Mouse (Mus musculus) left cerebral cortex, postnatal 36 days (tissue): Measurements from ENCODE around the gene Areg. TPM values are rescaled to one million over a fixed set of nuclear protein-coding genes. Genes with fewer than 3 reads are reported as not detected.
A peak's percentile ranks its signal among the peaks of the same experiment; 100 is the strongest.

Source experiments
- DNase-seq, 2 experiments: peaks; one replicate each; pipeline ENCODE4 v3.0.0; 2021 to 2022; ENCODE audit warnings: low spot score in 2 of 2, mixed read lengths in 1 of 2
- intact Hi-C: fragments of 180-260 bp; cut with DNase I; formaldehyde crosslinking; loops from one replicate; pipeline ENCODE4 v1.15.1; 2025
- total RNA-seq, 2 experiments: library from RNA; stranded (reverse); gene quantifications; 2 replicates each; pipeline ENCODE4 v1.2.3; 2021

Areg gene
- not detected for total RNA-seq

GRCm38 (mm10) chr5:91139446-91139873 is at the start of gene Areg:
TSS of gene Areg (plus strand) at chr5:91139599.
- peak; percentile 36 to 51 for DNase-seq
- intact Hi-C loops = no loop called here

DNA sequence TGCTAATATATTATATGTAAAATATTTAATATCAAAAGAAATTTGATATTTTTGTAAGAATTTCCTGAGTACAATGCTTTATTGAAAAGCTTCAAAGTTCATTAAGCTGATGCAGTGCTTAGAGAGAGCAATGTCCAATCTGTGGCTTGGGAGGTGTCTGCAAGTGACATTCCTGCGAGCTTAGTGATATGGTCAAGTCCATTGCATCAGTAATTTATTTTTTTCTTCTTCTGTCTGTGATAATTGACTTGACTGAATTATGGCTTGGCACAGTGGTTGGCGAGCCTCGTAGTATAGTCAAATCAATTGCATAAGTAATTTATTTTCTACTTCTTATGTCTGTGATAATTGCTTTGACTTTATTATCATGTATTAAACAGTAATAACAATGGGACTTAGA is 49.1 kb upstream of the Areg start:
- intact Hi-C loops = no loop called here
- no peak for DNase-seq

GRCm38 (mm10) chr5:91097911-91098614 is 41.3 kb upstream of the Areg start:
- intact Hi-C loops = no loop called here
- DNase-seq = no peak

- peak in 1 of 2 experiments; percentile 7 for DNase-seq
- intact Hi-C loops = no loop called here
Observed at GRCm38 (mm10) chr5:91101742-91102141, 37.7 kb upstream of the Areg start.

DNA sequence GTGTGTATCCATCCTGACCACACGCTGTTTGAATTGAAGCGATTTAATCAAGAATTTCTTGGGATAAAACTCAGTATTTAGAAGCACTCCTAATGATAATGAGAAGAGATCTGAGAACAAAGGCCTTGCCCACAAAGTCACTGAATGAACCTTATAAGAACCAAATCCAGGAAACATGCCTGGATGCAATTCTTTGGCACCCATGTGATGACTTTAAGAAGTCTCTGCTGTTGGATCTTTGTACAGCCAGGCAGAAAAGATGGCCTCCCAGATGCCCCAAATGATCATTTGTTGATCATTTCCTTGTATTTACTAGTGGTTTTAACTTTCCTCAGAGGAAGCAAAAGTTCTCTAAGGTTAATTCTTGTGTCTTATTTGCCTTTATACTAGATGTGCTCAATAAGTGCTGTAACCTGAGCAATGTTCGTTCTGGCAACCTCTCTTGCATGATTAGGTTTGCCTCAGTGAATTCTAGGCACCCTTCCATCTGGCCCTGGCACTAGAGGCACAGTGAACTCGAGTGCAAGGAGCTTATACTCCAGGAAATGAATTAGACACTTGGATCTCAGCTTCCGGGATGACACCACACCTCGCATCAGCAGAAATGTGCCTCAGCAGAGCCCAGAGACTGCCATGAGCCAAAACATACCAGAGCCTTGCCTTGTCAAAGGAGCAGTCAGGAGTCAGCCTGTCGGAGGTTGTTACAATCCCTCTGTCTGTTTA is 35.3 kb upstream of the Areg start:
- DNase-seq = no peak
- intact Hi-C loops = no loop called here

- intact Hi-C loops = no loop called here
- DNase-seq = no peak
Observed at GRCm38 (mm10) chr5:91106248-91106647, 33.2 kb upstream of the Areg start.

DNA sequence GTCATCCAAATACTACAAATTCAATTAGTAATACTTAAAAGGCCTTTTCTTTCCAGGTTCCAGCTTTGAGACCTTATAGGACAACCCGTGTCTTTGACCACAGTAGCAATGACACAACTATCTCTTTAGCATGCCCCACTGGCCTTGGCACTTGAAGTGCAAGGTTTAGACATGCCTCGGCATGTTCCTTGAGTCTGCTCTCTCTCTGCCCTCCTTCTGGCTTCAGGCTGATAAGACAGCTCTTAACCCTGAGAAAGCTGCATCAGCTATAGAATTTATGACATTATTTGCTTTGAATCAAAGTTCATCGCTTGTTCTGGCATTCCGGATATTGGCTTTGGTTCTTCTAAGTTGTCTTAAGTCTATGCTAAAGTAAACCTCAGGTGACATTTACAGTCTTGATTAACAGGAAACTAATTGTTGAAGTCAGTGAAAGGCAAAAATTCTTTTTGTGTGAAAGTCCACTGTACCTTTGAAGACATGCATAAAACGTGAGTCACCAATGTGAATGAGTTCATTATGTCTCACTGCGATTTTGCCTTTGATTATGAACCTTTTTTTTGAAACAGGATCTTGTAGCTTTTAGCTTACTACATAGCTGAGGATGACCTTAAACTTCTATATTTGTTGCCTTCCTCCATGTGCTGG is 29.3 kb upstream of the Areg start:
- intact Hi-C loops = no loop called here
- DNase-seq = no peak

DNA sequence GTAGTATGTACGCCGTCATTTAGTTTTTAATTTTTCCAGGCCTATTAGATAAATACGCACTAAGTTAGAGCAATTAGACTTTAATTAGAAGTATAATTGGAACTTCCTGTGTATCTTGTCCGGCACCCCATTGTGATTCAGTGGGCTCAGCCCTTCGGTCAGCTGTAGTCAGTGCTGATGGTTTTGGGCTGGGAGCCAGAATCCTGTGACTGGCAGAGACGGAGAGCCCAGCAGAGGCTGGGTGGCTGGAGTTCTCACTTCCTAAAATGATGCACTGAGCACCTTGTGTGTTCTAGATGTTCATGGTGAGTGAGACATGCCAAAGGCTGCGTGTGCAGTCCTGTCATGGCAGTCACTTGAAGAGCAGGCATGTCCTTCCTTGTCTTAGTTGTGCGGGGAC is 28.4 kb upstream of the Areg start:
- DNase-seq = no peak
- intact Hi-C loops = no loop called here

- DNase-seq = no peak
- intact Hi-C loops = no loop called here
Observed at GRCm38 (mm10) chr5:91113967-91114366, 25.4 kb upstream of the Areg start.

DNA sequence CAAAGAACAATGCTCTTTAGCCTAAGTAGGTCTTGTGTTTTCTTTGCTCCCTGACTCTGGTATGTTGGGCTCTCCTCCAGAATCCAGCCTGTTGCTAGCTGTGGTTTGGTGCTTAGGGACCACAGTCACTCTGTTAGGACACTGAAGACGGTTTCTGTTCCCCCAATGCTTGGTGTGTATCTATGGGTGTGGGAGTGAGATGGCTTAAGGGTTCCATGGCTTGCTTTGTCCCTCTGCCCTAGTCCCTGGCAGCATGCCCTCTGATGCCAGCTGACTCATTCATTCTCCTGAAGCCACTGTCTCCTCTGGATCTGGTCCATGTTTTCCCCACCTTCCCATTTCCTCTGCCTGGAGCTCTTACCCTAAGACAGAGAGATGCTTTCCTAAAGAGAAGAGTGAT is 24.8 kb upstream of the Areg start:
- intact Hi-C loops = no loop called here
- DNase-seq = no peak

- intact Hi-C loops = no loop called here
- no peak for DNase-seq
Observed at GRCm38 (mm10) chr5:91118618-91119017, 20.8 kb upstream of the Areg start.

DNA sequence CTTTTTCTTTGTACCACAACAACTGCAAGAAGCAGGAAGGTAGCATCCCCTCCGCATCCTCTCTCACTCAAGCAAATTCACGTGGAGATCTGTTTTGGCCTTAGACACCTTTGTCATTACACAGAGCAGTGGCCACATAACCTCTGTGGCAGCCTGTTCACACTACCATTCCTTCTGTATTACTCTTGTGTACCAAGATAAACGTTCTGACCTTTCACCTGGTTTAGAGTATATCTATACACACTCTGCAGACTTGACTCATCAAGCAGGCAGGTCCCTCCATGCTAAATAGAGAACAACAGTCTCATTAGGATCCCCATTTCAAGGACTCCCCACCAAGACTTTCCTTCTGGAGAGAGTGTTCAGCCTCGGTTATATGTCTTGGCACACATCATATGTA is 16.0 kb upstream of the Areg start:
- intact Hi-C loops = no loop called here
- no peak for DNase-seq

DNA sequence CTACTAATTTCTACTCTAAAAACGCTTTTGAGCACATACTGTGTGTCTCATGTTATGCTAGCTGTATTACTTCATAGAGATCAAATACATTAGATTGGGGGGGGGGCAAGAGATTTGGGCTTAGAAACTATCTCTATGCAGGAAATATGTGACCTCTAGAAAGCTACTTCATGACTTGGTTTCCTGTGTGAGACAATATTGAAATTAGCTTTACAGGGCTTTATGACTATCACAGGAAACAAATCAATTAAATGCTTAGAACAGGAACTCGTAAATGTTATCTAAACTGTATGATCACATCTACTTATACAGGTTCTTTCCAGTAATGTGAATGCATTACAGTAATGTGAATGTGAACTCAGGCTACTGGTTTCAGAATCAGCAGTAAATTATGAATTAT is 15.3 kb upstream of the Areg start:
- intact Hi-C loops = no loop called here
- no peak for DNase-seq

- DNase-seq = no peak
- intact Hi-C loops = no loop called here
Observed at GRCm38 (mm10) chr5:91126623-91127022, 12.8 kb upstream of the Areg start.

GRCm38 (mm10) chr5:91134961-91135360 is 4.4 kb upstream of the Areg start:
- intact Hi-C loops = no loop called here

GRCm38 (mm10) chr5:91138970-91139369 is 429 bp upstream of the Areg start:
- intact Hi-C loops = no loop called here
- no peak for DNase-seq

More at GRCm38 (mm10) chr5:91134961-91135360, 4.4 kb upstream of the Areg start:
- DNase-seq = no peak

- intact Hi-C loops = no loop called here
- DNase-seq = no peak
Observed at GRCm38 (mm10) chr5:91140896-91141448, 1.6 kb downstream of the Areg start.

DNA sequence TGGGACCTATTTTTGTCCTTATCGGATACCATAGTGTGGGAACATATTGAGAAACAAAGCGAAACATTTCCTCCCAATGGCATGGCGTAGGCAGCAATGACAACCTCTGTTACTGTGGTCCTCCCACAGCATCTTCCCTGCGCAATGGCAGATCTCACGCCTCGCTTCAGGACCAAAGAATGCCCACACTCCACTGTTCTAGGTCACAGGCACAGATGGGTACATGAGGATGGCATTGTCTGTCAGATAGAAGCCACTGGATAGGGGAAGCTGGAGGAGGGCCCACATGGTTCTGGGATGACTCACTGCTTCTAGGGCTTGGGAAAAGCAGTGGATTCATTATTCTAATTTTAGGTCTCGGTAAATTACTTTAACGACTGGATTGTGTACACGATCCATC is 5.6 kb downstream of the Areg start:
- intact Hi-C loops = no loop called here
- DNase-seq = peak; percentile 10 to 32

DNA sequence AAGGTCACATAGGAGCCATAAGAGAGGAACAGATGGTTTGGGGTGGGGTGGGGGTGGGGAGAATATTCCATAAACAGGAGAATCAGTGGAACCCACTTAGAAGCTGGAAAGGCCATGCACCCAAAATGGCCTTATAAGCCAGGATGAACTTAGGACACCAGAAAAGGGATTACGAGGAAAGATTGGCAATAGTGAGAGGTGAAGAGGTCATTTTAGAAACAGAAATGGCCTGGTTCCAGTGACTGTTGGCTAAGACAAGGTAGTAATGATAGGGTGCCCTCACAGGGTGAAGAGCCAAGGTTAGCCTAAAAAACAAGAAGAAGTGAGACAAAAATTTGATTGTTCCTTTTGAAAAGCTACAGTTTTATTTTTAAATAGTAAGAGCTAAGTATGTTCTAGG is 7.6 kb downstream of the Areg start:
- DNase-seq = no peak
- intact Hi-C loops = no loop called here

DNA sequence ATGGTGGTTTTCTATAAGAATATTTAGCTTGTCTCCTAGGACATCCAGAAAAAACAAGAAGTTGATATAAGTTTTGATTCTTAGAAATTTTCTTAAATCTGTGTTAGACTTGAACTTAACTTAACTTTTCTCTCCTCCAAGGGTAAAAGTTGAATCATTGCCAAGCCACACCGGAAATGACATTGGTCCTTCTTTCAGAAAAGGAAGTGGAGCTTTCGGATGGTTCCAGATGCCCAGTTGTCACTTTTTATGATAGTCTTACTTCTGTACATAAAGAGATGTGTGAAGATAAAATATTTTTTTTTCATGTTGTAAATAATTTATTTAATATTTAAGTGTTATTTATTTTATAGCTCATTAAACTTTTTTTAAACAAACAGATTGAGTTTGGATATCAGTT is 8.7 kb downstream of the Areg start:
- DNase-seq = no peak
- intact Hi-C loops = no loop called here

DNA sequence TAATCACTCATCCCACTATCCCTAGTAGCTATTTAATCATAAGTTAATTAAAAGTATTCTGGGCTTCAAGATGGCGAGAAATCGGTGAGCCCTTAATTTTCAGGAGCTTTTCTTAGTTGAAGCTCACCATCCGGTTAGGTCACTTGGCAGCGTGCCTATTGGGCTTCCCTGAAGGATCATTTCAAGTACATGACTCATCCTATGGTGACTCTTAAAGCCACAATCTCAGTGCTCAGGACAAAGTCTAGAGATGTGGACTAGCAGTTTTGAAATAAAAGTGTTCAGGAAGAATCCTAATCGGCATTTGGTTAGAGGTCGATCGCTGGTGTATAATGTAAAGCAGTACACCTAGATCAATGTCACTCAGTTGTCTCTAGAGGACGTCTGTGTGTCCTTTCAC is 17.3 kb downstream of the Areg start:
- DNase-seq = no peak
- intact Hi-C loops = no loop called here
